In the genomic region with DNA sequence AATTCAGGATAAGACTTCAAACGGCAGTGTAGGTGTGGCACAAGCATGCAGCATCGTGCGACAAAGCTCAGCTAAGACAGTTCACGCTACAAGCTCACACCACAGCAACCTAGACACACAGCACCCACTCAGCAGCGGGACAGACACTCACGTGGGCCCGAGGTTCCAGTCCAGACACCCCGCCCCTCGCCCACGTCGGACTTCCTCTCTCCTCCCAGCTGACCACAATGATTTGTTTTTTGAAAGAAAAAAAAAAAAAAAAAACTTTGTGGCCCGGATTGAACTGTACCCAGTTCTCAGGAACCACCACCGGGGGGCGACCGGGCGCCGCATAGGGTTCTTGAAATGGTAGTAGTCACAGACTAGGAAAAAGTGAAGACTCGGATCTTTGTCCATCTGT, we compare ENCODE assay signal across 8 mouse cellular contexts. TPM values are rescaled to one million over a fixed set of nuclear protein-coding genes. Genes with fewer than 3 reads are reported as not detected.
DNase-seq lines count a peak whose midpoint lies in the region; ATAC-seq and TF ChIP-seq lines count a peak whose summit lies in the region.

No protein-coding gene starts in this region.

- no peaks in the 10 kb centered on the region for H3K9me3 ChIP-seq in hindbrain, embryonic 15.5 days

- TF ChIP-seq CTCF in Patski (IDR thresholded peaks at IDR 0.05): no peak

- peak overlapping the region; percentile 56 for H3K9ac ChIP-seq in hindbrain, embryonic 15.5 days

- H3K4me1 ChIP-seq in hindbrain, embryonic 15.5 days (replicated peaks): peaks cover 25% of the 10 kb centered on the region

- DNase-seq in Patski (ENCODE audit: low read depth, low spot score): peak; percentile 61
- DNase-seq in cerebellum, postnatal 25 days: peak; percentile 86 to 92
- peak; percentile 83 to 87 for DNase-seq in frontal cortex, postnatal 25 days (ENCODE audit: low spot score in 2 of 2)
- peak; percentile 77 for DNase-seq in left cerebral cortex, adult 11 months (ENCODE audit: low spot score)
- peak; percentile 94 to 95 for DNase-seq in lung, postnatal 4 days
- peak; percentile 67 for DNase-seq in retina, postnatal 7 days (ENCODE audit: low read depth, low spot score)
- DNase-seq in urinary bladder, adult 2 months (ENCODE audit: low spot score): peak; percentile 71

- in situ Hi-C loops in Patski (cut with MboI; ENCODE audit: low pct_unique_long_range_greater_than_20kb): loop anchor here (5.0 kb wide), 1 partner anchor 36 kb away; no protein-coding TSS in a partner anchor

- POLR2A ChIA-PET in Patski (lab: Charles Lee): interaction anchor here (0.9 to 1.0 kb wide), 2 partner anchors 26 to 55 kb away, joined by 3 to 6 read pairs; no protein-coding TSS in a partner anchor

- H3K4me2 ChIP-seq in hindbrain, embryonic 15.5 days: peak overlapping the region; percentile 98

- H3K27ac ChIP-seq in hindbrain, embryonic 15.5 days (replicated peaks): peak overlapping the region; percentile 99

- H3K4me3 ChIP-seq in hindbrain, embryonic 15.5 days: peak overlapping the region; percentile 89

- CTCF ChIA-PET in Patski (lab: Charles Lee): interaction anchor here (0.6 to 3.2 kb wide), 3 partner anchors 28 to 49 kb away, joined by 3 to 22 read pairs (median 3); no protein-coding TSS in a partner anchor

- under 1% methylated on average over 18 of the region's 18 CpGs for WGBS in hindbrain, embryonic 15.5 days

- H3K27me3 ChIP-seq in Patski: no peaks in the 10 kb centered on the region
- no peaks in the 10 kb centered on the region for H3K27me3 ChIP-seq in hindbrain, embryonic 15.5 days

- ATAC-seq in Patski: peak; percentile 31
- peak; percentile 23 for ATAC-seq in hindbrain, embryonic 15.5 days (ENCODE audit: low FRiP score, low read depth)

- no peaks in the 10 kb centered on the region for H3K36me3 ChIP-seq in hindbrain, embryonic 15.5 days

RNA-seq across cellular contexts. Expression of a gene that starts 1.5 kb away (rescaled TPM):
- polyA plus RNA-seq in Patski (2021): 123 TPM
- 42.2 and 43.7 TPM in 2 replicates for polyA plus RNA-seq in hindbrain, embryonic 15.5 days (2015; fragmentation: Nextera tagmentation; extraction: Ambion mirVana)
- polyA plus RNA-seq in urinary bladder, adult 2 months (2012; rRNA removed): 18.9 and 44.9 TPM in 2 replicates

RNA-seq across cellular contexts. Expression of a gene that starts 32.5 kb away (rescaled TPM):
- polyA plus RNA-seq in Patski (2021): 473 TPM
- polyA plus RNA-seq in hindbrain, embryonic 15.5 days (2015; fragmentation: Nextera tagmentation; extraction: Ambion mirVana): 22.5 and 23.1 TPM in 2 replicates
- polyA plus RNA-seq in urinary bladder, adult 2 months (2012; rRNA removed): 92.8 and 117 TPM in 2 replicates

RNA-seq across cellular contexts. Expression of a gene that starts 37.1 kb away (rescaled TPM):
- 33.7 TPM for polyA plus RNA-seq in Patski (2021)
- polyA plus RNA-seq in hindbrain, embryonic 15.5 days (2015; fragmentation: Nextera tagmentation; extraction: Ambion mirVana): 30.9 and 40.9 TPM in 2 replicates
- 42.4 and 49.7 TPM in 2 replicates for polyA plus RNA-seq in urinary bladder, adult 2 months (2012; rRNA removed)

Comparison
In these comparisons a context has a peak if more than half of its experiments do, and no peak if none do; other contexts are left out.
1. Peak in every context shown above with its lines: DNase-seq, ATAC-seq, H3K4me3 ChIP-seq and H3K27ac ChIP-seq.